Mouse (Mus musculus) hindbrain, embryonic 13.5 days (tissue): ENCODE results near the gene Plxnc1. TPM values are rescaled to one million over a fixed set of nuclear protein-coding genes. Genes with fewer than 3 reads are reported as not detected.

Experiments
- ATAC-seq: fragments of 200-750 bp; cut with Nextera tagmentation; 2 replicates; pipeline ENCODE4 v1.8.0; 2017; ENCODE audit warnings: moderate TSS enrichment; ENCODE audit not compliant: low FRiP score
- H3K27ac ChIP-seq: fragments of 300-500 bp; sonication (generic); 2 replicates; pipeline ENCODE4 v1.5.1; 2015; ENCODE audit warnings: inconsistent platforms, mild to moderate bottlenecking, moderate library complexity
- H3K27me3 ChIP-seq: fragments of 300-500 bp; sonication (generic); 2 replicates; pipeline ENCODE4 v1.6.1; 2015; ENCODE audit warnings: mild to moderate bottlenecking, inconsistent platforms
- H3K36me3 ChIP-seq: fragments of 300-500 bp; sonication (generic); 2 replicates; pipeline ENCODE4 v1.6.1; 2015; ENCODE audit warnings: mild to moderate bottlenecking, inconsistent platforms
- H3K4me1 ChIP-seq: fragments of 300-500 bp; sonication (generic); replicated peaks from 2 replicates; pipeline ENCODE4 v1.6.1; 2015; ENCODE audit warnings: inconsistent platforms
- H3K4me2 ChIP-seq: fragments of 300-500 bp; sonication (generic); 2 replicates; pipeline ENCODE4 v1.6.1; 2015; ENCODE audit warnings: inconsistent platforms, mild to moderate bottlenecking, moderate library complexity
- H3K4me3 ChIP-seq: fragments of 300-500 bp; sonication (generic); 2 replicates; pipeline ENCODE4 v1.5.1; 2015; ENCODE audit warnings: mild to moderate bottlenecking, inconsistent platforms
- H3K9ac ChIP-seq: fragments of 300-500 bp; sonication (generic); 2 replicates; pipeline ENCODE4 v1.6.1; 2015; ENCODE audit warnings: mild to moderate bottlenecking, inconsistent platforms
- H3K9me3 ChIP-seq: fragments of 300-500 bp; sonication (generic); 2 replicates; pipeline ENCODE4 v1.6.1; 2016; ENCODE audit warnings: inconsistent platforms
- WGBS: fragments of 180-500 bp; shearing (Covaris S2); methylation state at CpG from one replicate; pipeline ENCODE4 v1.1.7; 2015; 5-methylcytosine and 5-hydroxymethylcytosine counted together
- polyA plus RNA-seq: library from polyadenylated mRNA; unstranded; fragments of >200 nt; fragmentation: Nextera tagmentation; extraction: Ambion mirVana; gene quantifications from 2 replicates; pipeline ENCODE4 v1.2.1, GENCODE M21; 2015

Gene Plxnc1
- polyA plus RNA-seq, 1 experiment from 2014 or later, result 7.3 TPM

GRCm38 (mm10) chr10:94945206-94945711 is 624 bp upstream of the Plxnc1 start:
- Histone ChIP-seq H3K27me3 (0 out of 2 replicates have a peak, but pooled peaks cover 10% of the 10 kb centered on the region), H3K9me3 (no peaks in the 10 kb centered on the region), H3K9ac (peak overlapping the region; percentile 92), H3K36me3 (no peaks in the 10 kb centered on the region), H3K4me2 (peak overlapping the region; percentile 84), H3K27ac (peak overlapping the region; percentile 96), H3K4me1 (peaks cover 49% of the 10 kb centered on the region), H3K4me3 (peak overlapping the region; percentile 81)
- peak; percentile 30 for ATAC-seq
- whole genome bisulfite sequencing, result under 1% methylated on average over 36 of the region's 36 CpGs

- Histone ChIP-seq H3K4me3 (peak overlapping the region; percentile 81), H3K4me2 (peak overlapping the region; percentile 84), H3K27me3 (0 out of 2 replicates have a peak, but pooled peaks cover 12% of the 10 kb centered on the region), H3K9ac (peak overlapping the region; percentile 92), H3K36me3 (no peaks in the 10 kb centered on the region), H3K4me1 (peaks cover 58% of the 10 kb centered on the region), H3K27ac (peak overlapping the region; percentile 96), H3K9me3 (no peaks in the 10 kb centered on the region)
- WGBS, result under 1% methylated on average over 82 of the region's 110 CpGs
- ATAC-seq, result peak; percentile 25
Observed at GRCm38 (mm10) chr10:94943846-94944690, 567 bp downstream of the Plxnc1 start.

- Histone ChIP-seq H3K9ac (peak overlapping the region; percentile 92), H3K4me2 (peak overlapping the region; percentile 84), H3K4me1 (peaks cover 58% of the 10 kb centered on the region), H3K9me3 (no peaks in the 10 kb centered on the region), H3K27ac (peak overlapping the region; percentile 96), H3K4me3 (peak overlapping the region; percentile 81), H3K36me3 (no peaks in the 10 kb centered on the region), H3K27me3 (0 out of 2 replicates have a peak, but pooled peaks cover 12% of the 10 kb centered on the region)
- under 1% methylated on average over 26 of the region's 26 CpGs for WGBS
- ATAC-seq, result peak; percentile 2
Observed at GRCm38 (mm10) chr10:94943401-94943845, 1.2 kb downstream of the Plxnc1 start.

- Histone ChIP-seq H3K9ac (peak overlapping the region; percentile 92), H3K27ac (peak overlapping the region; percentile 96; the same call in 1 of the 2 replicates), H3K4me2 (peak overlapping the region; percentile 84), H3K27me3 (0 out of 2 replicates have a peak, but pooled peaks cover 12% of the 10 kb centered on the region), H3K36me3 (no peaks in the 10 kb centered on the region), H3K9me3 (no peaks in the 10 kb centered on the region), H3K4me3 (peak overlapping the region; percentile 81), H3K4me1 (peaks cover 58% of the 10 kb centered on the region)
- 0 out of 2 replicates have a peak, but pooled peaks have one; percentile 12 for ATAC-seq
- 1% methylated on average over 17 of the region's 17 CpGs for WGBS
Observed at GRCm38 (mm10) chr10:94942449-94943041, 2.1 kb downstream of the Plxnc1 start.

GRCm38 (mm10) chr10:94941551-94941950 is 3.1 kb downstream of the Plxnc1 start:
- Histone ChIP-seq H3K4me1 (peaks cover 58% of the 10 kb centered on the region), H3K9ac (peak overlapping the region; percentile 92), H3K4me2 (peak overlapping the region; percentile 84), H3K9me3 (no peaks in the 10 kb centered on the region), H3K27ac (no peak overlapping the region), H3K27me3 (0 out of 2 replicates have a peak, but pooled peaks cover 8% of the 10 kb centered on the region), H3K4me3 (peak overlapping the region; percentile 81), H3K36me3 (no peaks in the 10 kb centered on the region)
- under 1% methylated on average over 4 of the region's 4 CpGs for WGBS
- ATAC-seq, result no peak

- peak overlapping the region; percentile 59 for H3K9ac ChIP-seq
- H3K27me3 ChIP-seq, result 0 out of 2 replicates have a peak, but pooled peaks cover 5% of the 10 kb centered on the region
- peak overlapping the region; percentile 27 for H3K4me3 ChIP-seq
- H3K4me2 ChIP-seq, result peak overlapping the region; percentile 84
- peaks cover 52% of the 10 kb centered on the region for H3K4me1 ChIP-seq
- H3K9me3 ChIP-seq, result no peaks in the 10 kb centered on the region
- ATAC-seq, result no peak
- WGBS, result 7% methylated on average over 7 of the region's 7 CpGs
- H3K27ac ChIP-seq, result 0 out of 2 replicates have a peak overlapping the region, but pooled peaks have one; percentile 15
- H3K36me3 ChIP-seq, result no peaks in the 10 kb centered on the region
Observed at GRCm38 (mm10) chr10:94940786-94941185, 3.8 kb downstream of the Plxnc1 start.

GRCm38 (mm10) chr10:94940061-94940460 is 4.6 kb downstream of the Plxnc1 start:
- peak overlapping the region; percentile 84 for H3K4me2 ChIP-seq
- H3K9me3 ChIP-seq, result no peaks in the 10 kb centered on the region
- peak overlapping the region; percentile 27 for H3K4me3 ChIP-seq
- no peak overlapping the region for H3K27ac ChIP-seq
- 0 out of 2 replicates have a peak, but pooled peaks cover 4% of the 10 kb centered on the region for H3K27me3 ChIP-seq
- H3K36me3 ChIP-seq, result no peaks in the 10 kb centered on the region
- H3K4me1 ChIP-seq, result peaks cover 46% of the 10 kb centered on the region
- 37% methylated on average over 2 of the region's 2 CpGs for WGBS
- ATAC-seq, result no peak
- 0 out of 2 replicates have a peak overlapping the region, but pooled peaks have one; percentile 24 for H3K9ac ChIP-seq

GRCm38 (mm10) chr10:94938899-94939298 is 5.7 kb downstream of the Plxnc1 start:
- no peaks in the 10 kb centered on the region for H3K9me3 ChIP-seq
- H3K36me3 ChIP-seq, result no peaks in the 10 kb centered on the region
- H3K4me3 ChIP-seq, result no peak overlapping the region
- peaks cover 47% of the 10 kb centered on the region for H3K4me1 ChIP-seq
- 0 out of 2 replicates have a peak, but pooled peaks cover 4% of the 10 kb centered on the region for H3K27me3 ChIP-seq
- no peak for ATAC-seq
- no peak overlapping the region for H3K27ac ChIP-seq
- no peak overlapping the region for H3K9ac ChIP-seq
- WGBS, result 92% methylated on average over 2 of the region's 2 CpGs
- H3K4me2 ChIP-seq, result no peak overlapping the region

GRCm38 (mm10) chr10:94938320-94938719 is 6.3 kb downstream of the Plxnc1 start:
- Histone ChIP-seq H3K4me2 (no peak overlapping the region), H3K27me3 (0 out of 2 replicates have a peak, but pooled peaks cover 4% of the 10 kb centered on the region), H3K4me3 (no peak overlapping the region), H3K27ac (no peak overlapping the region), H3K36me3 (no peaks in the 10 kb centered on the region), H3K9me3 (no peaks in the 10 kb centered on the region), H3K4me1 (peaks cover 45% of the 10 kb centered on the region), H3K9ac (no peak overlapping the region)
- ATAC-seq, result no peak
- WGBS, result 92% methylated on average over 6 of the region's 6 CpGs

- Histone ChIP-seq H3K4me3 (no peak overlapping the region), H3K27ac (no peak overlapping the region), H3K9me3 (no peaks in the 10 kb centered on the region), H3K4me2 (no peak overlapping the region), H3K4me1 (peaks cover 25% of the 10 kb centered on the region), H3K36me3 (no peaks in the 10 kb centered on the region), H3K27me3 (0 out of 2 replicates have a peak, but pooled peaks cover 3% of the 10 kb centered on the region), H3K9ac (no peak overlapping the region)
- WGBS, result 87% methylated on average over 4 of the region's 4 CpGs
- no peak for ATAC-seq
Observed at GRCm38 (mm10) chr10:94935270-94935669, 9.4 kb downstream of the Plxnc1 start.

- Histone ChIP-seq H3K4me3 (no peak overlapping the region), H3K9ac (no peak overlapping the region), H3K4me1 (peaks cover 16% of the 10 kb centered on the region), H3K4me2 (no peak overlapping the region), H3K36me3 (no peaks in the 10 kb centered on the region), H3K27ac (no peak overlapping the region), H3K9me3 (no peaks in the 10 kb centered on the region), H3K27me3 (no peaks in the 10 kb centered on the region)
- 88% methylated on average over 9 of the region's 9 CpGs for WGBS
- no peak for ATAC-seq
Observed at GRCm38 (mm10) chr10:94934151-94934614, 10.5 kb downstream of the Plxnc1 start.
